Mouse (Mus musculus) retina, postnatal 7 days (tissue): Measurements from ENCODE around the gene Ccdc57.
"Not testable (repeated sequence)": the region's sequence is repeated elsewhere in the genome, so short reads cannot be mapped to it uniquely, and the experiment has no call there.

ENCODE experiments used
- DNase-seq: peaks from one replicate; pipeline ENCODE4 v3.0.0-alpha.2; 2012; ENCODE audit warnings: low read depth, low spot score

The Ccdc57 gene

DNA sequence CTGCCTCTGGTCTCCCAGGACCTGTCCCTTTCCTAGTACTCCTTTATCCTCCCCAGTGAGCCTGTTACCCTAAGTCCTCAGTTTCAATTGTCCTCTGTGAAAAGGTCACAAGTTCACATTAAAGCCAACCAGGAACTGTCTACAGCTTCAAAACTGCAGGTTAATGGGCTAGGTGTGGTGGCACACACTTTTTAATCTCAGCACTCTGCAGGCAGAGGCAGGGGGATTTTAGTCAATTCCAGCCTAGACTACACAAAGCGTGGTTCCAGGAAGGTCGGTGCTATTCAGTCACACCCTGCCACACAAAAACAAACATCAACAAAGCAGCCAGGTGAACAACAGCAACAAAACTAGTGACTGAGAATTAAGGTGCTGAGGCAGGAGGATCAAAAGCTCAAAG, 81.1 kb downstream of the Ccdc57 start:
- DNase-seq: no peak

DNA sequence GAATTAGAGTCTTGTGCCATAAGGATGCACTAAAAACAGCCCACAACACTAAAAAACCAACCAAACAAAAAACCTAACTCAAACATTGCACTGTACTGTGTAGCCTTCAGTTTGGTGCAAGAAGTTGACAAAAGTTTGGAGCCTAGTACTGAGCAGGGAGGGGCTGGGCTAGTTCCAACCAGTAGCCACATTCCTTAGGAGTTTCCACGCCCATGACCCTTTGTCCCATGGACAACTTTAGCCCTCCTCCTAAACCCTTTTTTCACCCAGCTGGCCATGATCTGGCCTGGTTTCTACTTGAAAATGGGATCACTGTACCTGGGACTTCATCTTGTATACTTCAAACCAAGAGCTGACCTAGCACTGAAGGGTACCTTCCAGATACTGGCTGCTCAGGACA, 81.5 kb downstream of the Ccdc57 start:
- no peak for DNase-seq

DNA sequence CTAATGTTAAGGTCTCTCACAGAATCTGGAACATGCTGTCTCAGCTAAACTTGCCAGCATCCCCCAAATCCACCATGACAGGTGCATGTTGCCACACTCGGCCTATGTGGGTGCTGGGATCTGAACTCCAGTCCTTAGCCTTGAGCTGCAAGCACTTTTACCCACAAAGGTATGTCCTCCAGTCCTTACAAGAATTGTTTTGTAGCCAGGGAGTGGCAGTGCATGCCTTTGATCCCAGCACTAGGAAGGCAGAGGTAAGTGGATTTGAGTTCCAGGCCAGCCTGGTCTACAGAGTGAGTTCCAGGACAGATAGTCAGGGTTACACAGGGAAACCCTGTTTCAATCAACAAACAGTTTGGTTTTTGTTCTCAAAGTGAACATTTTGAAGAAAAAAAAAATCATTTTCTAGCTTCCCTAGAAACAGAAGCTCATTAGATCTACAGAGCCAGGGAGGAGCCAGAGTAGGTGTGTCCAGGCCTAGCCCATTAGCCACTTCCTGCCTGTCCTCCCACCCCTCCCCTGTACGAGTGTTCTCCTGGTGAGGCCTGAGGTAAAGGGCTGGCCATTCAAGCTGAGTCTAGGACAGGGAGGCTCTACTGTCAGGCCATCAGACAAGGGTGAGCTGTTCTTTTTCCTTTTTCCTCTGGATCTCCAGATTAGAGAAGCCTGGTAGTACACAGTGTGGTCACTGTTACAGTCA, 82.2 kb downstream of the Ccdc57 start:
- DNase-seq: no peak

DNA sequence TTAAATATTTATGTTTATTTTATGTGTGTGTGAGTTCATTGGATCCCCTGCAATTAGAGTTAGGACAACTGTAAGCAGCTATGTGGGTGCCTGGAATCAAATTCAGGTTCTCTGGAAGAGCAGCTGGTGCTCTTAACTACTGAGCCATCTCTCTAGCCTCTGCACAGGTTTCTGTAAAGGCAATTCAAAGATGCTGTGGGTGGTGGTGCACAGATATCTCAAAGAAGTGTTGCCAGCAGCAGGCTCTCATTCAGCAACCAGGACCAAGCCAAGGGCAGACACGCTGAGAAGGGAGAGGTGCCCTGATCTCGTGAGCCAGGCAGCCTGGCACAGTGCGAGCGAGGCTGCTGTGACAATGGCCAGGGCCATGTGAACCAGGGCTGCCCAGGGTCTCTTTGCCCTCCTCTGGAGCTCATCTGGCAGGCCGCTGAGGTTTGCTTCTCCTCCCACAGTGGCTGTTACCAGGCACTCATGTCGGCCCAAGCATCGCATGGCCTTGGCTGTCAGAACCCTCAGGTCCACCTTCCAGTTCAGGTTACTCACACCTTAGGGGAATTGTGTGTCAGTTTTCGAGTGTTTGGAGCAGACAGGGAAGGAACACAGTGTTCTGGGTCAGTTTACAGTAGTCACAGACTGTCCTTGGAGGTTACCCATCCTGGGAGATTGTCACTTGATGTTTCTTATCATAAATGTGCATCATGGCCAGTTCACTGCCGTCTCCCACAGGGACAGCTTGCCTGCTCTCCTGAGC, 85.8 kb downstream of the Ccdc57 start:
- DNase-seq: no peak

DNA sequence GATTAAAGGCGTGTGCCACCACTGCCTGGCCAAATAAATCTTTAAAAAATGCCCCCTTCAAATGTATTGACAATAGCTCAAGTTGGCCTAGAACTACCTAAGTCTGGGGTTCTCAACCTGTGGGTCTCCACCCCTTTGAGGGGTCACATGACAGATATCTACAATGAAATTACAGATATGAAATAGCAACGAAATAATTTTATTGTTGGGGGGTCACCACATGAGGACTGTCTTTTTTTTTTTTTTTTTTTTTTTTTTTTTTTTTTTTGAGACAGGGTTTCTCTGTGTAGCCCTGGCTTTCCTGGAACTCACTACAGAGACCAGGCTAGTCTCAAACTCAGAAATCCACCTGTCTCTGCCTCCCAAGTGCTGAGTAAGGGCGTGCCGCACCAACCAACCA, 88.3 kb downstream of the Ccdc57 start:
- no peak for DNase-seq

DNA sequence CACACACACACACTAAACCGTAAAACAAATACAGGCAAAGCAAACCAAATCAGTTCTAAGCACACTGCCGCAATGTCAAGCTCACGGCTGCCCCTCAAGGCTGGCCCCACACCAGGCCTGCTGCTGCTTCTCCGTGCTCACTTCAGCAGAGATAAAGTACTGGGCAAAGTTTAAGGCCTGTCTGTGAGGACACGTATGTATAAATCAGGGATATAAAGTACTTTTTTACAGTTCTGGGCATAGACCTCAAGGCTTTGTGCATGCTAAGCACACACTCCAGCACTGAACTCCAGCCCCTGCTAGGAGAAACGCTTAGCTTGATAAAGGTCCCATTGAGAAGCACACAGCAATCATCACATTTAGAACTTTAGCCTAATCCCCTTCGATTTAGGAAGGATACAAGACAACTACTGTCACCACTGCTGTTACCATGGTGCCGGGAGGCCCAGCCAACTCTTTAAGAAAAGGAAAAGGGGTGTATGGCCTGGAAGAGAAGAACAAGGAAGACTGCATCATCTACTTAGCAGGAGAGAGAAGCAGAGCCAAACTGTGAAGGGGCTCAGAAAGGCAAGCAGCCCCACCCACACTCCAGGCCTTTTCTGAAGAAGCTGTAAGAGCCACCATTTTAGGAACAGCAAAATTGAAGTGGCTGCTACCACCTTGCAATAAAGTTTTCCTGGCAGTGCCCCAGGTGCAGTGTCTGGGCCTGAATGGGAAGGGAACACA, 99.0 kb downstream of the Ccdc57 start:
- no peak for DNase-seq

DNA sequence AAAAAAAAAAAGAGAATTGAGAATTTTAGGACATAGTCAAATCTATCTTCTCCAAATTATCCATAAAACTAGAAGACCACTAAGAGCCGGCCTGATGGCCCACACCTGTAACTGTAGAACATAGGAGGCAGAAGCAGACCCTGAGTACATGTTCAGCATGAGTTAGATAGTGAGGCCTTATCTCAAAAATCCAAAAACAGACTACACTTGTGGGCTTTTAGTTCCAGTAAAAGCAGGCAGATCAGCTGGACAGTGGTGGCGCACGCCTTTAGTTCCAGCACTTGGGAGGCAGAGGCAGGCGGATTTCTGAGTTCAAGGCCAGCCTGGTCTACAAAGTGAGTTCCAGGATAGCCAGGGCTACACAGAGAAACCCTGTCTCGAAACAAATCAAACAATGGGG, 99.7 kb downstream of the Ccdc57 start:
- not testable (repeated sequence) for DNase-seq

DNA sequence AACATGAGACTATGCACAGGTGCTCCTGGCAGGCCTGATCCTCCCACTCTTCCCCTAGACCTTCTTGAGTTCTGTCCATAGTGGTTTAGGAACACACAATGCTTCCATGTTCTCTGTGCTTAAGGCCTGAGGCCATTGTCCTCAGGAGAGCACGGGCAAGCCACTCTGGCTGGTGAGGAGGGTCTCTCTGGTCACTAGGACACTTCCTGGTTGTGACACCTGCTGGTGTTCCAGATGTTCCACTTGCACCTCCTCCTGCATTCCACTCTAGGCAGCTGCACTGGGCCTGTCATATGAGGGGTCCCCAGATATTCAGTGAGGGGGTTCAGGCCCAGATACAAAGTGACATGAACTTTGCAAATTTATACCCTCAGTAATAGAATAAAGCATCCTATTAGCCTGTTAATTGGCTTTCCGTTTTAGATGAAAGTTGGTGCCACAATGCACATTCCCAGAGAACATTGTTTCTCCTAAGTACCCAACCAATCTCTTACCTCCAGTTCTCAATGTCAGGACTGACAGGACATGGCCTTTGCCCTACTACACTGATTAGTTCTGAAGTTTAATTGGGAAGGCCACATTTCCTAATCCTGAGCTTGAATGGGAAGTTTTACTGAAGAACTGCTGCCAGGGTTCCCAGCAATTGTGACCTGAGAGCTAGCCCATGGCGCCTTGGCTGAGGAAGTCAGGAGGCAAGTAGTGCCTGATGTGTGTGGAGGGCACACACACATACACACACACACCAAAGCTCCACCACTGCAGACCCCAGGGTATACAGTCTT, 100.8 kb downstream of the Ccdc57 start:
- DNase-seq: no peak

DNA sequence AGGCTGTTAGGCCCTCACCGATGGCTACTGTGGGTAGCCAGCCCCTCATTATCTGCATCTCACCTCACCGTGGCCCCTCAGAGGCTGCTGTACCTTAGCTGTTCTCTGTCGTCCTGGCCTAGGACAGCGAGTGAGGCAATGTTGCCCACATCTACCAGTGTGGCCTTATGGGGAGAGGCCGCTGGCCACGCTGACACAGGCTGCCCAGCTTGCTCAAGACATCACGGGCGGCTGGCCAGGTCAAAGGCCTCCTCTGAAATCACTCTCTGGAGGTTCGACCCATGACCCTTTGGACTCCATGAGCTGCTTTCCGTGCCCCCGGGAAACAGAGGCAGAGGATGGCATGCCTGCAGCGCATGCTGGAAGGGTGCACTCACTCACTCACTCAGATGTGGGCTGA, 102.0 kb downstream of the Ccdc57 start:
- no peak for DNase-seq

DNA sequence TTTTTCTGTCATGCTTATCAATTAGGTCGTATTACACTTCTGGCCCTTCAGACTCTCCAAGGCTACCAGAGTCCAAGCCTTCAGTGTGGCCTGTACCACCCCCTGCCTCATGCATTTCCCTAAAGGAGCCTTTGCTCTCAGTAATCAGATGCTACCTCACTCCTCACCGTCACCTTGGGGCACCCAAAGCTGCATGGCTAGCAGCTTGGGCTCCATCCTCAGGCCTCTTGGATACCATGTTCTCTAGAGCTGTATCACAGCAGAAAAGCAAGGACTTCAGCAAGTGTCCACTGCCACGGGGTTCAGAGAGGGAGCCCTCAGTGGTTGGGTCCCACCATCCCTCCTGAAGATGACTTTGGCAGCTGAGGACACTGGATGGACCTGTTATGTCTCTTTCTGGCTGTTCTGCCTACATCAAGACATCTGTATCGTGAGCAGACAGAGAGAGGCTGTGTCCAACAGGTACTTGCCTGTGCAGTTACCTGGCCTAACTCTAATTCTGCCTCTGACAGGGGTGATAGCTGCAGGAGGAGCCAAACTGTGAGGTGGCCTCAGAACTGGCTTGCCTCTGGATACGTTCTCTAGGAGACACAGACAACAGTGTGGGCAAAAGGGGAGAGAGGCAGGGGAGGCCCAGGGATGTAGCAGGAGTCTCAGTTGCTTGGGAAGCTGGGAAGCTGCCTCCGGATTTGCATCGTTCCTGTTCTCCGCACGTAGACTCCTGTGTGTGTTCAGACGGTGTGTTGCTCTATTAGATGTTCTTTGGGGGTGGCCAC, 102.7 kb downstream of the Ccdc57 start:
- no peak for DNase-seq

DNA sequence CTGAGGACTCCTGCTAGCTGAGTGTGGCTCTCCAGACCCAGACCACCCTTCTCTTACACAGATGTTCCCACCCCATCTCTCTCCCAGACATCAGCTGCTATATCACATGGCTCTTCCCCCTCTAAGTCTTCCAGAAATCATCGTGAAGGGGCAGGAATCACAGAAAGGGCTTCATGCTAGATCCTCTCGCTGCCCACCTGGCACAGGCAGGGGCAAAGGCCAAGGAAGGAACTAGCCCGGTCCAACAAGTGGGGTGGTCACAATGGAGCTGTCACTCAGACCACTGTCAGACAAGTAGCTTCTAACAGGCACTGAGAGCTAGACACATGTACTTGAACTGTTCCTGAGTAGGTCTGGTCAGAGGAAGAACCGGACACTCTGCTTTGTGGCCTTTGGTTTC, 104.3 kb downstream of the Ccdc57 start:
- no peak for DNase-seq

DNA sequence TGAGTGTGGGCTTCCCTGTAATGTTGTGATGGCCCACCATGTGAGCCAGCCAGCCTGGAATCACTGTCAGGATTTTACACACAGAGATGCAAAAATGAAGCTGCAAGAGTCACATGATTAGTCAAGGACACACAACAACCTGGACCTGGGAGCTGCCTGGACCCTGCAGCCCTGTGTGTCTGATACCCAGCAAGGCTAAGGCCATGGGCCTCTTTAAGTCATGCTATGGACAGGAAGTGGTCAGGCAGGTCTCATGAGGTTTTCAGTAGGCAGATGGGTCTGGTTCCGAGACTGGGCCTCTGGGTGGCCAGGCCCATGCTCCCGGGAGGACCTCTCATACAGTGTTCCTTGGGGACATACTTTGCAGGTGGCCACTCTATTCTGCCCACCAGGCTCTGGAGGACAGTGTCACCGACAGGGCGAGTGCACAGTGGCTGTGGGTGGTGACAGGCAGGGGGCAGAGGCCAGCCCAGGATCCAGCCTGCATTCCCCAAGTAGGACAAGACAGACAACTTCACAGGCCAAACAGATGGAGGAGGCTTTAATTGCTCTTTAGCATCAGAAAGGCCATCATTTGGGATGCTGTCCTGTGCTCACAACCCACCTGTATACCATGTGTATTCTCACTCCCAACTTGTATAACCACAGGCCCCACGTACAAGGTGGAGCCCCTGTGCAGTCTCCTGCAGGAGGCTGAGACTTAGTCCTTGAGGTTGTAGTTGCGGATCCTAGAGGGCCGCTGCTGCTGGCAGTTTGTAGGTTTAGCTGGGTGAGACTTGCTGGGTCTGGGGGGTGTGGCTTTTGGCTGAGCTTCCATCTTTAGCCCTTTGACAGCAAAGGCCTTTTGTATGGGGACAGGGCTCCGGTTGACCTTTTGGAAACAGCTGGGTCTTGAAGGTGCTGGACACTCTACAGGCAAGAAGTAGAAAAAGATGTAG, 106.4 kb downstream of the Ccdc57 start:
- no peak for DNase-seq

DNA sequence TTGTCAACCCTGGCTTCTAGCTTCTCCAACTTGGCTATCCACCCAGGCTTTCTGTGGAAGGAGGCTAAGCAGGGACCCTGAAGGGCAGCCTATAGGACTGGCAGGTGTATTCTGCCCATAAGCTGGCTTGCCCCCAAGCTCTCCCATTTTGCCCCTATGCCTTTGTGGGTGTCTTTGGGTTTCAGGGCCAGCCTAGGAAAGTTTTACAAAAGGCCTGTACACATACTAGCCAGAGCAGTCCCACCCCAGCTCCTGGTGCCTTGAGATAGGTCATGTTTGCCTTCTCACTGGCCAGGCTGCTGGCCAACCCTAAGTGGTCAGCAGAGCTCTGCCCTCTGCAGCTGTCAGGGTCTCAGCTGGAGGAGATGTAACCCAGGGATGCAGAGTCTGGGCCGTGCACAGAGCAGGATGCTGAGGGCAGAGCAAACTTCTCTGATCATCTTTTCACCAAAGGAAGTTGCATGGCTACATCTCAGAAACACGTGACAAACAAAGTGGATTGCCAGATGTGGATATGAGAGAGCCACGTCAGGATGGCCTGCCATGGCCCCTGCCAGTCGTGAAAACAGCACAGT, 107.3 kb downstream of the Ccdc57 start:
- no peak for DNase-seq

DNA sequence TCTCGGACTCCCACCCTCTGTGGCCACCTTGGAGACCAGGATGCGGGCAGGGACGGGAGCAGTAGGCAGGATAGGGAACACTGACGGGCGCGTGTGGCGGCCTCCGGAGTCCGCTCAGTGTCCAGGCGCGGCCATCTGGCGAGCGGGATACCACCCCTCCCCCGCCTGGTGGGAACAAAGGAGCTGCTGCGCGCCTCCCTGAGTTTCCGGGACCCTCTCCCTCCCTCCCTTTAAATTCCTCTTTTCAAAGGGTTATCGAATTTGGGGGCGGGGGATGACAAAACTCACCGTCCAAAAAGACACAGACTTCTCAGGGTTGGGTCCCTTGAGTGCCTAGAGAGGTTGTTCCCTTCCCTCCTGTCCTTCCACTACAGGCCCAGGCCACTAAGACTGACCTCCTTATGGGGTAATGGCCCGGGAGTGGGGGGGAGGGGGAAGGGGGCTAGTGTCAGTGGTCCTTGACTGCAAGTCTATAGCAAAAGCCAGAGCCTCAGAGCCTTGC, 107.8 kb downstream of the Ccdc57 start:
- DNase-seq: no peak

DNA sequence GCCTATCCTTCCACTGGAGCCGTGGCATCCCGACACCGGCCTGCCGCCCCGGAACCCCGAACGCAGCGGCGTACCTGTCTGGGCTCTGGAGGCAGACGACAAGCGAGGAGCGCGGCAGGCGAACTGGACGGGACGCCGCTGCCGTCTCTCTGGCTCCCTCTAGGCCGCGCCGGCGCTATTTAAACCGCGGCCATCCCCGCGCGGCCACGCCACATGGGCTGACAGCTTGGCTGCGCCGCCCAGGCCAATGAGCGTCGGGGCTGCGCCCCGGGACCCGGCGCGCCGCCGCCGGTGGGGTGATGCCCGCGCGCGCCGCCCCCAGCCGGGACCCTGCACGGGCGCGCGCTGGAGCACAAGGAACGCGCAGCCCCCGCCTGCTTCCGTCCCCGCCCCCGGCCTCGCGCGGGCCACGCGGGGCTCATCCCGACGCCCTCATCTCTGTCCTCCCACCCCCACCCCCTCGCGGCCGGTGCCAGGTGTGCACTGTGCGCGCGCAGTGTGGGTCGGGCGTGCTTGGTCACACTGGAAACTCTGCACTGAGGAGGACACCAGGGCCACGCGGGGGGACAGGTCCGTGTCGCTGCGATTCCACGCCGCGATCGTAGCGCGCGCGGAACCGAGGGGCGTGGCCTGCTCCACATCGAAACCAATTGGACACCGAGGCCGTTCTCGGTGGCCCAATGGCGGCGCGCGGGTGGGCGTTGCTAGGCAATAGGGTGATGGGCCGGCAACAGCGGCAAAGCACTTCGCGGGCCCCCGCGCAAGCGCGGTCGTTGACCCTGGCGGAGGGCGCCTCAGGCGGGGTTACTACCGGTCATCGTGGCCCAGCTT, 108.5 kb downstream of the Ccdc57 start, which contains the start of gene Fasn:
TSS of gene Fasn (minus strand) at position 592 of the 831 bp plus-strand sequence.
- DNase-seq: peak; percentile 96

DNA sequence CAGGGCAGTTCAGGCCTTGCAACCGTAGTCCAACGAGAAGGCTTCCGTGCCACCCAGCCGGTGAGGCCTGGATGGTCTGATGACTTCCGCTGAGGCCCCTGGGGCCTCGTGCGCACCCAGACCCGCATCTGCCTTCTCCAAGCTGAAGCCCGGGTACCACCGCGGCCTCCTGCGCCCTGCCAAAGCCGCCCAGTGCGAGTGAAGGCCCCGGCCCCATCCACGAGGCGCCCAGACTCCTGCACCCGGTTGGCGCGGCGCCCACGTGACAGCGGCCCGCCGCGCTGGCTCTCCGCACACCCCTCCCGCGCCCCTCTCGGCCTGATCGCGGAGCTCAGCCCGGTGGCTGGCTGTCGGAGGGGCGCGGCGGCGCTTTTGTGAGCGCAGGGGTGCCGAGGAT, 109.1 kb downstream of the Ccdc57 start:
- DNase-seq: no peak

DNA sequence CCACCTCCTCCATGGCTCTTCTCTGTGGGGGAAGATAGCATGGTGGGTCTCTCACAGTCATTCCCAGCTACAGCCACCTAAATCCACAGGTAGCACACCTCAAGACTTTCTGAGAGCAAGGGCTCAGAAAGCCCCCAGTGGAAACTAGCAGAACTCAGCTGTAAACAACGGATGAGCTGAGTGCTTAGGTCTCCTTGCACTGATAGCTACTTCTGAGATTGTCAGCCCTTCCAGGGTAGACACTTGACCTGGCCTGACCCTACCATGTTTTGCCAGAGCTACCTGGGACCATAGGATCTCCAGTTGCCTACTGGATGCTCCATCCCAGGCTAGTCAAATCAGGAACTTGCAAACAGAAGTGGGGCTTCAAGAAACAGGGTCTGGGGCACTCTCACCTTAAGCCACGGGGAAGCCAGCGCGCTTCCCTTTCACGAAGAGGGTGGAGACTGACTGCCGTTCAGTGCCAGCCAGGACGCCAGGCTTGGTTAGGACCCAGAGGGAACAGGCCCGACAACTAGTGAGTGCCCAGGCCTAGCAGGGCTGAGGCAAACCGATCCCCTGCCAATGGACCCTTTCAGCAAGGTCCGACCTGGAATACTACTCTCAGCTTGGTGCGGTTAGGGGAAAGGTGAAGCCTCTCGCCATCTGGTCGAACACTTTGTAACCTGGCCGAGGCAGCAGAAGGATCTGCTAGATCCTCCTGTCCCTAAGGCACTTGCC, 109.7 kb downstream of the Ccdc57 start:
- no peak for DNase-seq

DNA sequence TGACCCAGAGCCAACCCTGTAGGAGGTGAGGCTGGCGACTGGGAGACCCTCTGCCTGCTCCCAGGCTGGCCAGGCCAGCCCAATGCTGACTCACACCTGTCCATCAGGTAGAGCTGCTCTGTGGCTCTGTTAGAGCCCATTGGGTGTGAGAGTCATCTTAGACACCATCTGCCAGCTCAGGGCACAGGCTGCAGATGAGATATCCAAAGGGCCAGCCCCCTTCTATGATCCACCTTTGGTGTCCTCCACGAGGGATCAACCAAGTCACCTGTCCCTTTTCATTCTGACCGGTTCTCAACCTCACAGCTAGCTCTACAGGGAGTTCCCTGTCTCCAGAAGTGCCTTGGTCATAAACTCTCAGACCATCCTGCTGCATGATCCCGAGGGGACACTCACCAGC, 110.4 kb downstream of the Ccdc57 start:
- no peak for DNase-seq
